Mouse (Mus musculus): ENCODE data around the gene Cog5.

The Cog5 gene

DNA sequence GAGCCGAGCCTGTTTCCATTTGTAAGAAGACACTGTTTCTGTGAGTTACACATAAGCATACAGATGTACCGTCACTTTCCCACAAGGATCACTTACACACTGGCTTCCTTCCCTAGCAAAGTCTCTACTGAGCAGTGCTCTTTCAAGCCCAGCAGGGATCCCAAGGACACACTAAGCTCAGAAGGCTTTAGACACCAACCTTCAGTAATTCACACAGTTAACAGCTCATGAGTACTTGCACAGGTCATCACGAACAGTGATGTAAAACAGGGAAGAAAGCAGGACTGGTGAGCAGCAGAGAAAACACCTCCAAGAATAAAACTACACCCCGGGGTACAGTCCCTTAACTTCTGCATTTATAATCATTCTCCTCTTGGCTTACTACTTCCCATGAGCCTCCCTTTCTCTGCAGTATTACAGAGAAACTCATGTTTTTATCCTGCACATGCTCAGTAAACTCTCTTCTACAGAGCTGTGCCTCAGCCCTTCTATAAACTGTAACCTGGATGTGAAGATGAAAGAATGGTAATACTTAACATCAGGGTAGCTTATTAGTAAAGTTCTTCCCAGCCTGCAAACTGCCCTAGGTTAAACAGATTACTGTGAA is 283.8 kb downstream of the Cog5 start:
- DNase-seq (ENCODE audit: low read depth, low spot score): peak; percentile 62

DNA sequence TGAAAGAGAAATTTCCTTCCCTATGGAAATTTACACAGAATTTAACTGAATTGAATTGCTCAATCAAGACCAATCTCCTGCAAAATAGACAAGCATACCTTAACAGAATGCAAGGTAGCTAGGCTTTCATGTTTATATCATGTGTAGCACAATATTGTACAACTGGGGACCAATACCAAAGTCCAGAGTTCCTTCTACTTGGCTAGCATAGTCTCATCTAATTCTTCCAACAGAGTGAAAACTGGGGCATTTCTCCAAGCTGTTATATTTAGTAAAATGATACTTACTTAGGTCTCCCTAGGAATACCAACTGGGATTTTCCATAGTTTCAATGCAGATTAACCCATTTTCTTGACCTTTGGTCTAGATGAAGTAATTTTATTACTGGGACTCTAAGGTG is 284.4 kb downstream of the Cog5 start:
- DNase-seq (ENCODE audit: low read depth, low spot score): no peak

DNA sequence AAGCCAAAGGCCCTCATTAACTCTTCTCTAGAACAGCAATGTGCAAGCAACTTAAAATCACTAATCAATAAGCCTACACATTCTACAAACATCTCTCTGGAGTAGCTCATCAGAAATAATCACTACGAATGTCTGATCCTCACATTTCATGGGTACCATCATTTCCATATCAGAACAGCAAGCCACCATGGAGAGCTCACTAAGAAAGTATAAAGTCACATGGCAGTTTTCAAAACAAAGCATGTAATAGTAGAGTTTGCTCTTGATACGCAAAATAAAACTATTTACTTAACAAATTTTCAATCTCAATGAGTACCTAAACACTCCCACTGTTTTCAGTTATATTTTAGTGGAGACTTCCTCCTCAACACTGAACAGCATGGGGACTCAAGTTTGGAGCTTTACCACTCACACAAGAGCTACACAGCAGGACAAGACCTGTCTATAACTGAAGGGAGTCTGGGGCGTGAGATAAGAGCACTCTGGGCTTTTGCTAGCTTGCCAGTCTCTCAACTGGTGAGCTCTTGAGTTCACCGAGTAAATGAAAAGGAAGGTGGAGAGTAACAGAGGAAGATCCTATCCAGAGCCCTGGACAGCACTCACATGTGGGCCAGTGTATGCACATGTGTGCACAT is 288.5 kb downstream of the Cog5 start:
- DNase-seq (ENCODE audit: low read depth, low spot score): no peak

DNA sequence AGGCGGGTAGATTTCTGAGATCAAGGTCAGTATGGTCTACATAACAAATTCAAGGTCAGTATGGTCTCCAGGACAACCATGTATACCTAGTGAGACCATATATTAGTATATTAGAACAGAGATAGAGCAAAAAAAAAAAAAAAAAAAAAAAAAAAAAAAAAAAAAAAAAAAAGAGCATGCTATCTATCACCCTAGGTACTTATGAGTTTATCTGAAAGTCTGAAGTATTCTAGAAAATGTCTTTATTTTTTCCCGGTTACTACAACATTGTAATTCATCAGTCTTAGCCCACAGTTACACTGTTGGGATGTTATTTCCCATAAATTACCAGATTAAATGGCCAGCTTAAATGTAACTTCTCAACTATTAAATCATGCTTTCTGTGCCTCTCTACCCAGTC is 289.7 kb downstream of the Cog5 start:
- no peak for DNase-seq (ENCODE audit: low read depth, low spot score)

DNA sequence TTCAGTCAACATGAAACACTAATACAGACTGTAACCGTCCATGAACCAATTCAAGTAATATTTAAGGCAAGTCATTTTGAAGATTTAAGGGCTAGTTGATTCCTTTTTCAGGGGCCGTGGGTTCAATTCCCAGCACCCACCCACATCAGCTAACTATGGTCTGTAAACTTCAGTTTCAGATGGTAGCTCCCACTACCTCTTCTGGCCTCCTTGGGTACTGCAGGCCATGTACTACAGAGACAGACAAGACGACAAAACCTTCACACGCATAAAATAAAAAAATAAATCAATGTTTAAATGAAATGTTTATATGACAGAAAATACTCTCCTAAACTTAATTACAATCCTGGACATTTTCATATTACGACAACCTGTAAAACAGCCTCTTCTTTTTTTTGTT is 292.8 kb downstream of the Cog5 start:
- peak; percentile 73 for DNase-seq (ENCODE audit: low read depth, low spot score)

DNA sequence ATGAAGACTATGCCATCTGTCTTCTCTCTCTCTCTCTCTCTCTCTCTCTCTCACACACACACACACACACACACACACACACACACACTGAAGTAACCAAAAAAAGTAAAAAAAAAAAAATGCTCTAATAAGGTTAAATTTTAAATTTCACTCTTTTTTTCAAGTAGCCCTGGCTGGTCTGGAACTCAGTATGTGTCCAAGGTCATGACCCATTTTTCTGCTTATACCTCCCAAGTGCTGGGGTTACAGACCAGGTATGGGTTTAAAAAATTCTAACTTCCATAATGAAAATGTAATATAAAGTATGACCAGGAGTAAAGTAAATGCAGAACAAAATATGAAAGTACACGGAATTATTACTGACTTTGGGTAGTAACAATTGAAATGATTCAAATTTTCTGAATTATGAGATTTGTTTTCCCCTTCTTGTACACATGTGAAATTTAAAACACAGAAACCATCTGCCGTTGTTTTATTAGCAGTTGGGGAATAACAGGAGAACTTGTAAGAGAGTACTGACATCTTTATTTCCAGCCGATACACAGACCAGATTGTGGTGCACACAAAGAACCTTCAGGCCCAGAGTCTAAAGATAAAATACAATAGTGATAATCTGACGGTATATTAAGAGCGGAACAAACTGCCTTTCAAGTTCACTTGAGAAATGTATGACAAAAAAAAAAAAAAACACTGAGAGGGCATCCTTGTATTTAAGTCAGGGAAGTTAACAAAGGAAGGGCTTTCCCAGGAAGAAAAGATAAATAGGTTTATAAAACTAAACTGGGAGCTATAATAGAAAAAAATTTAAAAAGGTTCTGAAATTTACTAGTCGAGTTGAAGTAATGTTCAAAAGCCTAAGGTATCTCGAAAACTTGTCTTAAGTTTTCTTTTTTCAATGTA is 293.7 kb downstream of the Cog5 start:
- DNase-seq (ENCODE audit: low read depth, low spot score): no peak

DNA sequence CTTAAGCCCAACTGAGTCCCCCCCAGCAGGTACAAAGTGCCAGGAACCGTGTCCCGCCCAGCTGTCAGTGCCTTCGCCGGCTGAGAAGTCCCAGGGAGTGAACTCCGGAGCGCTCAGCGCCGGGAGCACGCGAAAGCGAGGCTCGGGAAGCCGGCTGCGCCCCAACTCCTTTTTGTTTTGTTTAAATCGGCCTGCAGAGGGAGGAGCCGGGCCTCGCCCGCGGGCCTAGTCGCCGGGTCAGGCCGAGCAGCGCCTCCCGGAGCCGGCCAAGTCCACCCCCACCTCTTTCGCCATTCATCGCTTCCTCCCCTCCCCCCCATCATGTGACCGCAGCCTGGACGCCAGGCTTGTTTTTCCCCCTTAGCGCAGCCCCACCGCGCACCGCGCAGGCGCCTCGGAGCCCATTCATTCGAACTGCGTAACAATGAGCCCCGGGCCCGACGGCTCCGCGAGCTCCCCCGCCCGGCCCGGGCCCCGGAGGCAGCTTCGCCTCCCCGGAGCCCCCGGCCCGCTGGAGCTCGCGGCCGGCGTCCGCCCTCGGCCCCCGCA is 294.6 kb downstream of the Cog5 start:
- DNase-seq (ENCODE audit: low read depth, low spot score): peak; percentile 98

DNA sequence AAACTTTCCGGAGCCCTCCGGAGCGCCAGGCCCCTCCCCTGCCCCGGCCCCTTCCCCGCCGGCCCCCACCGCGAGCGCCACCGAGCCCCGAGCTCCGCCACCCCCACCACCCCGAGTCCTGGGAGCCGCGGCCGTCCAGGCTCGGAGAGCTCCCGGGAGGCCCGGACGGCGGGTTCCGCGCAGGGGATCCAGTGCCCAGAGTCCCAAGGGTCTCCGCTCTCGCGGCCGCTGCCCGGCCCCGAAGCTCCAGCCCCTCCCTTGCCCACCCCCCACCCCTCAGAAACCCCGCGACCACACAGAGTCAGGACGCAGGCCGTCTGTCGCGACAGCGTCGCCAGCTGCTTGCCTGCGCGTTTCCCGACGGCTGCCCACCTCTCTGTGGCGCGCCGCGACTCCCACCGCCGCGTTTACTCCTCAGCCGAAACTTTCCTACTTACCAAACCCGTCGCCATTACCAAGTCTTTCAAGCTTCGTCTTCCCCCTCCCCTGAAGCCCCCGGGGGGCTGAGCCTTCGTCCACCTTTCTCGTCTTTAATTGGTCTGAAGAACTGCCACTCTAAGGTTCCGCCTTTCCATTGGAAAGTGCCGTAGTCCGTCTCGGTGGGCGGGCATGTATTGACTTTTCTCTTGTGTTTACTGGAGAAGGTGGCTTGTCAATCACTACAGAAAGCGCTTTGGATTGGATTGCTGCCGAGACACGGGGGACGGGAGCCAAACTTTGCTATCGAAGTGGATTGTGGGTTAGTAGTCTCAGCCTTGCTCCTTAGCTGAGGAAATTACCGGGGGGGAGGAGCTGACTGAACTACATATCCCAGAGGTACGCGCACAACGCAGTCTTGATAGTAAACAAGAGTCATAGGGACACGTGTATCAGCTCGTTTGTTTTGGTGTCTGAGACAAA is 295.3 kb downstream of the Cog5 start, which contains the start of gene Hbp1:
TSS of gene Hbp1 (minus strand) at position 777 of the 900 bp plus-strand sequence.
- peak; percentile 99 for DNase-seq (ENCODE audit: low read depth, low spot score)

DNA sequence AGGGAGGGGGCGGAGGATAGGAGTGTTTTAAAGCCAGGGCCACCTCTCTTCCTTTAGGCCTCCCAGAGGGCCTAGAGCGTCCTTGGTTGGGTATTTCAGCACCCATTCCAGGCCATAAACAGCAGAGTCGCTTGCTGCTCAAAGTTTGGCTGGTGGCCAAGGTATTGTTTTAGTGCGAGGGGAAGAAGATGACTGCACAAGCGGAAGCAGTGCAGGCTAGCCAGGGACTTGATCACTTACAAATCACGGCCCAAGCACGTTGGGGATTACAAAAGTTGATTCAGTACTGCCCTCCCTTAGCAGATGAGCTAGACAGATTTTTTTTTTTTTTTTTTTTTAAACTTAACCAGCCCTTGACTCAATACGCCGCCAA is 296.0 kb downstream of the Cog5 start:
- no peak for DNase-seq (ENCODE audit: low read depth, low spot score)

DNA sequence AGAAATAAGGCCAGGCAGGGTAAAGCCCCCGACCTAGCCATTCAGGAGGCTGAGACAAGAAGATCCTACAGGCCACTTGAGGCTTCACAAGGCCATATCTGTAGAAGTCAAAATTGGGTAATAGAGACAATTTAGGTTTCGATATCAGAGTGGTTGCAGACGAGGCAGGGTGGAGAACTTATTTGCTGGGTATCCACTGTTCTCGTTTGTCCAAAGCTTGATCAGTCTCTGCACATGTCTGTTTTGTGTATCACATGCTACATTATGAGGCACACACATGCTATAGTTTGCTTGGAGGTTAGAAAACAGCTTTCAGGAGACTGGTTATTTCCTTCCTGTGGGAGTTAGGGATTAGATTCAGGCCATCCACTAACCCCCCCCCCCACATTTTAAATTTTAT is 301.2 kb downstream of the Cog5 start:
- no peak for DNase-seq (ENCODE audit: low read depth, low spot score)

DNA sequence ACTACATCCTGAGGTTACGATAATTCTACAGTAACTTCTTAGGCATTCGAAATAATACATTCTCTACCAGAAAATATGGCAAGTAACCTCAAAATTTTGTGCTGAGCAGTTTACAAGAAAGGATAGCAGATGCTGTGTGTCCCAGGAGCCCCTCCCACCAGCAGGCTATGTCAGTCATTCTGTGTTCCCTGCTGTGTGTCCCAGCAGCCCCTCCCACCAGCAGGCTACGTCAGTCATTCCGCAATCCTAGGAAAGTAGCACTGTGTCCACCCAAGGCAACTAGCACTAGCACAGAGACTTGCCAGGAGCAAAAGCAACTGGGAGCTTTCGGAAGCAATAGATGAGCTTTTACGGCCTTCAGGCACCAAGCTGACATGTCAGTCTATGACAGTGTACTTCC is 309.4 kb downstream of the Cog5 start:
- peak; percentile 59 for DNase-seq (ENCODE audit: low read depth, low spot score)

DNA sequence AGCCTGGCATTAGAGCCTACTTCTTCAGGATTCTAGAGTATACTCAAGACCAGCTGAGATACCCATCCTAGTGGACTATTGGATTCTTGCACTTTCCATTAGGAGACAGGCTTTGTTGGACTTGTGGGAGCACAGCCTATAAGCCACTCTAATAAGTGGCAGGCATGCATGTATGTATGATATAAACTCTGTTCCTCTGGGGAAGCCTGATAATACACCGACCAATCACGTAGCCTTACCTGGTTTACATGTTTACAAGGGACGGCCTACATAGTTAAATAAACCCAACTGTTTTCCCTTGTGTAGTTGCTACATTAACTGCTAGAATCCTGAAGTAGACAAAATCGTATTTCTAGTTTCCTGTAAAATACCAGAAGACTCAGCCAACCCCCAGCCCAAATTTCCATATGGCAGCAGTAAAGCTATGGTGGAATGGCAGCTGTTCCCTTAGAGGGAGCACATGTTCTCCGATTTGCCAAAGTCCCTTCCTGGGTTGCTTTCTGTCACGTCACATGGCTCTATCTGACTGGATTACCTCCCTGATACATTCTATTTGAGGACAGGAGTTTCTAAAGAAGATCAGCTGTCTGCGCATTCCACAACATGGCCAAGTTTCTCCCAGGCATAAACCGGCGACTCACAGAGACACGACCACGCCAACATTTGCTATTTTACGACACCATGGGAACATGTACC is 311.0 kb downstream of the Cog5 start:
- DNase-seq (ENCODE audit: low read depth, low spot score): no peak

DNA sequence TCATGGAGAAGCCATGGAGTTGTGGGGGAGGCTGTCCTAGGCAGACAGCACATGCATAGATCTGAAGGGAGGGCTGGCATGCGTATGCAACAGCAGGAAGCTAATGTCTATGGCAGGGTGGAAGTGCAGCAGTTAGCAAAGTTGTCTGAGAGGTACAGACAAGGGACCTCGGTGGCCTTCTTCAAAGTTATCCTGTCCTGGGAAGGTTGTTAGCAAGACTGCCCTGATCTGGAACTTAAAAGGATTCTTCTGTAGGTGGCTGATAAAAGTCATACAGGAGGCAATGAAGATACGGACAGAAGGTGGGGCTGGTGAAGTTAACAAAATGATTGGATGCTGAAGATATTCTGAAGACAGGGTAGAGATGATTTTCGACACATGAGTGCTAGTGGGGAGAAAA is 311.7 kb downstream of the Cog5 start:
- DNase-seq (ENCODE audit: low read depth, low spot score): no peak

DNA sequence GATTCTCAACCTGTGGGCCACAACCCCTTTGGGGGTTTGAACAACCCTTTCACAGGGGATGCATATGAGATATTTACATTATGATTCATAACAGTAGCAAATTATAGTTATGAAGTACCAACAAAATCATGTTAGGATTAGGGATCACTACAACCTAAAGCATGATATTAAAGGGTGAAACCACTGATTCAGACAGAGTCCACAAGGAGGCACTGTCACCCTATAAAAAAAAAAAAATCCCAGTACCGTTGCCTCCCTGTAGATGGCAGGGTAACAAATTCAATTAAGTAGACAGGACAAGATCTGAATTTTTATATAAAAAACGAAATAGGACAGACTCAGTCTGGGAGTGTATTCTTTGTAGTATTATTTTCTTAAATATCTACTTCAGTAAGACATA is 312.9 kb downstream of the Cog5 start:
- DNase-seq (ENCODE audit: low read depth, low spot score): peak; percentile 72

DNA sequence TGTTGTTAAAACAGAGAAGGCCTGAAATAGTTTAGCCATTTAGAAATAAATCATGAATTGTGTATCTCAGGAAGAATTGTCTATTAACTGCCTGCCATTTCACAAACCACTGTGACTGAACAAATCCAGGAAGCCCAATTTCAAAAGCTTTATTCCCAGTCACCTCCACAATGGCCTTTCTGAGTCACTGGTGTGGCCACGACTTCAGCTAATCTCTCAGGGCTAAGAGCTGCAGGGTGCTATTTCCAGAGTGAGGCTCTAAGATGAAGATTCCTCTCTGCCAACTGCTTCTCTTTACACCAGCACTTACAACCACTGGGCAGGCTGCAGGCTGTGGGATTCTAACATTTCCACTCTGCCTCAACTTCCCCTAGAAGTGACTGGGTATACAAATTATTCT is 314.4 kb downstream of the Cog5 start:
- DNase-seq (ENCODE audit: low read depth, low spot score): no peak

DNA sequence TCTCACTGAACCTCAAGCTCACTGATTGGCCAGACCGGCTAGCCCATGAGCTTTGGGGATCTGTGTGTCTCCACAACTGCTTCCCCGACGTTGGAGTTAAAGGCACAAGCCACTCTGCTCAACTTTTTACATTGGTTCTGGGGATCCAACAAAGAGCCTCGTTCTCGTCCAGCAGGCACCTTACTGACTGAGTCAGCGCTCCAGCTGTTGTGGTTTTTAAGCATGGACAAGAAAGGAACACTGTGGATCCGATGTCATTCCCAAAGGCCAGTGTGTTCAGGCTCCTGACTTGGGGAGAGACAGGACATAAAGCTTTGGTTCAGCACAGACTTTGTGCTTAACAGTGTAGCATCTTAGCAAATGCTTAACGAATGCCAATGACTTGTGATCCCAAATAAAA is 316.9 kb downstream of the Cog5 start:
- no peak for DNase-seq (ENCODE audit: low read depth, low spot score)

DNA sequence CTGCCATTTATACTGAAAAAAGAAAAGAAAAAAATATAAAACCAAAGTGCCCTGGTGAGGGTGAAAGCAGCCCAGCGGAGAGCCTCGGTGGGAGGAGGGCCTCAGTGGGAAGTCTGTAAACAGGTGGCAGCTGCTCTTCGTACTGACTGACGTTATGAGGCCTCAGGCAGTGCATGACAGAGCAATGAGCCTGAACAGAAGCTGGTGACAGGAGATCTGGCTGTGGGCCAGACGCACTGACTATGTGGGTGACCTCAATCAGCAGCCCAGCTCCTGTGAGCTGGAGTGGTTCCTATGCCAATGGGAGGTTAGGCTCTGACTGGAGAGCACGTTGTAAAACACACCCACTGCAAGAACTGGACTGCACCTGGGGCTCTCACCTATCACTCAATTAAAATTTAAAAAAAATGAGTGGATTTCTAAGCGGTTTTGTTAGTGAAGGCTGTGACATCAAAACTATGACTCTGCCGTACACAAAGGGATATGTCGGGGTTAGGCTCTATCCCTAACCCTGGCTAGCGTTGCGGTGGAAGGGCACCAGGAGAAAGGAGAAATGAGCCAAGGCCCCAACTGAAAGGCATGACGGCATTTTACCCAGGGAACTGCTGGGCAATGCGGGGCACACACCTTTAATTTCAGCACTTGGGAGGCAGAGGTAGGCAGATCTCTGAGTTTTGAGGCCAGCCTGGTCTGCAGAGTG is 319.0 kb downstream of the Cog5 start:
- no peak for DNase-seq (ENCODE audit: low read depth, low spot score)

DNA sequence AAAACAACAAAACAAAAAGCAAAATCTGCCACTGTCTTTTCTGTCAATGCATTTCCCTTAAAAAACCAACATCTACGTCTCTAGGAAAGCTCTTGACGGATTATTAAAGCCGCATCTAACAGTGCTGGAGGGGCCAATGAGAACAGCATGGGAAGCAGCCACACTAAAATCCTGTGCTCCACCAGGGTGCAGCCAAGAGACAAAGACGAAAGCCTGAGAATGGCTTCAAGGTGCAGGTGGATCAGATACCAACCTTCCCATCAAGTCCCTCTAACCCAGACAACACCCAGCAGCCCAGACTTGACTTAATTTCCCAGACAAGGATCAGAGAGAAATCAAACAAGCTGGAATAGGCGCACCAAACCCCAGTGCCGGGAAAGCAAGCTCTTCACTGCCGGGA is 321.9 kb downstream of the Cog5 start:
- peak; percentile 32 for DNase-seq (ENCODE audit: low read depth, low spot score)

DNA sequence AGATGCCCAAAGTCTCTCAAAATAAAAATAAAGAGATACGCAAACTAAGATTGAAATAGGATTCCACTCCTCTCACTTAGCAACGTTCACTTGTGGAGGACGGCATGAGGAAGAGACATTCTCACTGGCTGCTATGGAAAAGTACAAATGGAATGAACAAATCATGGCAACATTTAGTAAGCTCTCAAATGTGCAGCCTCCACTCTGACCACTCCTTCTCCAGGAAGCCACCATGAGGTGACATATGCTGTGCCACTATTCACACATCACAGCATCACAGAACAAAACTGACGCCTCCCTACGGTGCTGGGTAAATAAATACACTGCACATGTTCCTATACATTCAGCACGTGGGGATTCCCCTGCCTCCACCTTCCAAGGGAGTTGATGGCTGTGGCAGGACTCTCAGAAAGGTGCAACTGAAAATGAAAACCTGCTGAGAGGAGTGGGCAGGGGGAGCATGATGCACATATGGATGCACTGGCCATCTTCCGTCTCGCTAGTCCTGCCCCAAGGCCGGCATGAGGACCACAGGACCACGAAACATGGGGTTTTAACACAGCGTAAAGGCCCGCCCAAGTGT is 323.0 kb downstream of the Cog5 start:
- no peak for DNase-seq (ENCODE audit: low read depth, low spot score)

DNA sequence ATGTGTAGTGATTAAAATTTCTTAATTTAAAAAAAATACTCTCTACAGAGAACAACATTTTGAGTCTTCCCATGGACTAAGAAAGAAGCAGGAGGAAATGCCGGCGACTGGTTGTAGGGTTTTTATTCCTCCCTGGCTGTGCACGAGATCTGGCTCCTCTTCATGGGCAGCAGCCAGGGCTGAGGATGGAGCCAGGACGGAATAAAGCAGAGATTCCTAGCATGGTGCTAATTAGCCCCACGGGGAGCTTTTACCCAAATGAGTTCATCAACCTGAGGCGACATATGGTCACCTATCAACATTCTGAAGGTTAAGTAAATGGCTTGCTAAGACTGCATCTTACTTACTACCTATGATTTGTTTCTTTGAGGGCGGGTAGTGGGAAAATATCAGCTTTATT is 328.6 kb downstream of the Cog5 start:
- DNase-seq (ENCODE audit: low read depth, low spot score): no peak

Measured in ZHBTc4 (cell line).